Mouse (Mus musculus) natural killer cell, adult 2 months (primary cell): ENCODE results near the gene Itga9.

Experiments
- DNase-seq, 2 experiments: peaks; one replicate each; pipeline ENCODE4 v3.0.0; 2022; ENCODE audit warnings: low spot score in 2 of 2

Gene Itga9

GRCm38 (mm10) chr9:118944388-118944787 lies 337.9 kb downstream of the Itga9 start:
- no peak for DNase-seq

- no peak for DNase-seq
Observed at GRCm38 (mm10) chr9:118948486-118948885, 342.0 kb downstream of the Itga9 start.

GRCm38 (mm10) chr9:118949124-118949523 lies 342.6 kb downstream of the Itga9 start:
- no peak for DNase-seq

GRCm38 (mm10) chr9:118949654-118950053 lies 343.2 kb downstream of the Itga9 start:
- no peak for DNase-seq

GRCm38 (mm10) chr9:118950061-118950460 lies 343.6 kb downstream of the Itga9 start:
- no peak for DNase-seq
